Mouse (Mus musculus): ENCODE data around the gene Gja4. TPM values are rescaled to one million over a fixed set of nuclear protein-coding genes. Genes with fewer than 3 reads are reported as not detected.

Gja4 gene
- total and polyA plus RNA-seq, 3 experiments = not detected

DNA sequence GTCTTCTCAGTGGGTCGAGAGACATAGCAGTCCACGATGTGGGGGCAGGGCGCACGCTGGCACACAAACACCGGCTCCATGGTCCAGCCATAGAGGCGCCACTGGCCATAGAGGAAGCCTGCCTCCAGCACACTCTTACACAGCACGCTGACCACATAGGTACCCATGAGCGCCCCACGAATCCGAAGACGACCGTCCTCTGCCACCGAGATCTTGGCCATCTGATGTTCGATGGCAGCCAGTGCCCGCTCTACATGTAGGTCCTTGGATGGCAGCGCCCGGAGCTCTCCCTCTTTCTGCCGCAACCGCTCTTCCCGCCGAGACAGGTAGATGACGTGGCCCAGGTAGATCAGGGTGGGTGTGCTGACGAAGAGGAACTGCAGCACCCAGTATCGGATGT is 1.5 kb downstream of the Gja4 start:
- Histone ChIP-seq H3K27ac (ENCODE audit: insufficient read depth, low read depth) (no peak overlapping the region), H3K27me3 (replicated peaks) (peaks cover 41% of the 10 kb centered on the region), H3K9ac (ENCODE audit: insufficient read depth, low read depth) (no peak overlapping the region), H3K36me3 (replicated peaks in 1 of 2; ENCODE audit: control insufficient read depth in 1 of 2, insufficient read depth in 1 of 2, low read length in 1 of 2) (no peaks in the 10 kb centered on the region), H3K4me3 (replicated peaks in 1 of 3; ENCODE audit: low read depth in 2 of 3, low read length in 2 of 3, poor library complexity in 1 of 3) (no peak overlapping the region), H3K9me3 (replicated peaks; ENCODE audit: low read length) (no peaks in the 10 kb centered on the region), H3K4me1 (ENCODE audit: control insufficient read depth in 1 of 2, insufficient read depth in 2 of 2) (peaks cover 0 to 9% of the 10 kb centered on the region in 2 experiments; a peak in 1 of 4 replicates), H3K4me2 (ENCODE audit: insufficient read depth, low read depth, poor library complexity, severe bottlenecking) (no peak overlapping the region), H3K79me2 (replicated peaks; ENCODE audit: control insufficient read depth, extremely low read depth, insufficient read depth, poor library complexity, severe bottlenecking) (no peaks in the 10 kb centered on the region)
- no peak for TF ChIP-seq USF1 (IDR thresholded peaks at IDR 0.05; ENCODE audit: low read depth, low read length)
- no peak for TF ChIP-seq IRF4 (IDR thresholded peaks at IDR 0.05; ENCODE audit: low read depth, low read length)
- TF ChIP-seq MAZ (IDR thresholded peaks at IDR 0.05; ENCODE audit: low read depth, low read length) = no peak
- no peak for TF ChIP-seq ZMIZ1 (IDR thresholded peaks at IDR 0.05; ENCODE audit: low read depth, low read length)
- TF ChIP-seq JUN (IDR thresholded peaks at IDR 0.05; ENCODE audit: insufficient read depth, low read depth, low read length) = no peak
- TF ChIP-seq POLR2A (IDR thresholded peaks at IDR 0.05; ENCODE audit: low read depth, low read length) = no peak
- TF ChIP-seq NRF1 (IDR thresholded peaks at IDR 0.05; ENCODE audit: low read depth, low read length) = no peak
- TF ChIP-seq UBTF (IDR thresholded peaks at IDR 0.05; ENCODE audit: low read depth, low read length) = no peak
- no peak for TF ChIP-seq MAX (IDR thresholded peaks at IDR 0.05; ENCODE audit: low read length)
- TF ChIP-seq SMC3 (IDR thresholded peaks at IDR 0.05; ENCODE audit: low read depth, low read length) = no peak
- no peak for TF ChIP-seq SIN3A (IDR thresholded peaks at IDR 0.05; ENCODE audit: low read length)
- TF ChIP-seq TBP (conservative IDR thresholded peaks at IDR 0.05; ENCODE audit: low read depth, low read length) = no peak
- no peak for TF ChIP-seq KAT2A (IDR thresholded peaks at IDR 0.05; ENCODE audit: insufficient replicate concordance, low read length)
- no peak for TF ChIP-seq MEF2A (IDR thresholded peaks at IDR 0.05; ENCODE audit: borderline replicate concordance, low read depth, low read length)
- TF ChIP-seq JUND (conservative IDR thresholded peaks at IDR 0.05; ENCODE audit: low read depth, low read length) = no peak
- no peak for TF ChIP-seq MYC (IDR thresholded peaks at IDR 0.05; ENCODE audit: low read depth, low read length)
- no peak for TF ChIP-seq EP300 (IDR thresholded peaks at IDR 0.05; ENCODE audit: low read length)
- TF ChIP-seq ZNF384 (IDR thresholded peaks at IDR 0.05; ENCODE audit: low read depth, low read length) = no peak
- TF ChIP-seq RCOR1 (conservative IDR thresholded peaks at IDR 0.05; ENCODE audit: low read depth, low read length) = no peak
- dilution Hi-C loops (cut with MboI; ENCODE audit: extremely low pct_ligation_motif_present, extremely low pct_unique_long_range_greater_than_20kb, low sequenced_read_pairs) (no loop called here), in situ Hi-C loops (cut with MboI; ENCODE audit: low pct_ligation_motif_present, low pct_unique_long_range_greater_than_20kb, low sequenced_read_pairs) (no loop called here)
- no peak for DNase-seq (ENCODE audit: extremely low read depth)

- Histone ChIP-seq H3K4me1 (ENCODE audit: control insufficient read depth in 1 of 2, insufficient read depth in 2 of 2) (peaks cover 0 to 9% of the 10 kb centered on the region in 2 experiments; a peak in 1 of 4 replicates), H3K79me2 (replicated peaks; ENCODE audit: control insufficient read depth, extremely low read depth, insufficient read depth, poor library complexity, severe bottlenecking) (no peaks in the 10 kb centered on the region), H3K36me3 (replicated peaks in 1 of 2; ENCODE audit: control insufficient read depth in 1 of 2, insufficient read depth in 1 of 2, low read length in 1 of 2) (no peaks in the 10 kb centered on the region), H3K4me3 (replicated peaks in 1 of 3; ENCODE audit: low read depth in 2 of 3, low read length in 2 of 3, poor library complexity in 1 of 3) (no peak overlapping the region), H3K27me3 (replicated peaks) (peaks cover 41% of the 10 kb centered on the region), H3K4me2 (ENCODE audit: insufficient read depth, low read depth, poor library complexity, severe bottlenecking) (no peak overlapping the region), H3K9ac (ENCODE audit: insufficient read depth, low read depth) (no peak overlapping the region), H3K27ac (ENCODE audit: insufficient read depth, low read depth) (no peak overlapping the region), H3K9me3 (replicated peaks; ENCODE audit: low read length) (no peaks in the 10 kb centered on the region)
- TF ChIP-seq CHD2 (IDR thresholded peaks at IDR 0.05; ENCODE audit: low read length) (no peak), BHLHE40 (IDR thresholded peaks at IDR 0.05; ENCODE audit: low read depth, low read length) (no peak), GABPA (IDR thresholded peaks at IDR 0.05; ENCODE audit: insufficient replicate concordance, low read depth, low read length) (no peak), RAD21 (IDR thresholded peaks at IDR 0.05; ENCODE audit: low read depth, low read length) (no peak), ZMIZ1 (IDR thresholded peaks at IDR 0.05; ENCODE audit: low read depth, low read length) (no peak), ZKSCAN1 (IDR thresholded peaks at IDR 0.05; ENCODE audit: borderline replicate concordance, low read depth, low read length) (no peak), MEF2A (IDR thresholded peaks at IDR 0.05; ENCODE audit: borderline replicate concordance, low read depth, low read length) (no peak), POLR2AphosphoS2 (IDR thresholded peaks at IDR 0.05; ENCODE audit: low read depth, low read length) (no peak), IRF4 (IDR thresholded peaks at IDR 0.05; ENCODE audit: low read depth, low read length) (no peak), CHD1 (IDR thresholded peaks at IDR 0.05; ENCODE audit: low read depth, low read length) (no peak), NRF1 (IDR thresholded peaks at IDR 0.05; ENCODE audit: low read depth, low read length) (no peak), ZNF384 (IDR thresholded peaks at IDR 0.05; ENCODE audit: low read depth, low read length) (no peak), TCF12 (IDR thresholded peaks at IDR 0.05; ENCODE audit: low read depth, low read length) (no peak), MYC (IDR thresholded peaks at IDR 0.05; ENCODE audit: low read depth, low read length) (no peak)
- no peak for DNase-seq (ENCODE audit: extremely low read depth)
- in situ Hi-C loops (cut with MboI; ENCODE audit: low pct_ligation_motif_present, low pct_unique_long_range_greater_than_20kb, low sequenced_read_pairs) = no loop called here
- dilution Hi-C loops (cut with MboI; ENCODE audit: extremely low pct_ligation_motif_present, extremely low pct_unique_long_range_greater_than_20kb, low sequenced_read_pairs) = no loop called here
Observed at GRCm38 (mm10) chr4:127311561-127311960, 2.3 kb downstream of the Gja4 start.
